Mouse (Mus musculus): ENCODE measurements at regions not wholly inside any gene's neighbourhood (a gene's known extent, or its start where the extent isn't known, plus 50 kb on each side); places are given as distances from the start of the nearest gene placed in this dataset.
A peak's percentile ranks its signal among the peaks of the same experiment; 100 is the strongest.

- Histone ChIP-seq H3K4me2 (ENCODE audit: low read depth, low read length) (no peak overlapping the region), H3K27ac (ENCODE audit: low read length) (no peak overlapping the region), H3K9ac (ENCODE audit: low read depth, low read length) (no peak overlapping the region), H3K4me1 (ENCODE audit: control insufficient read depth, insufficient read depth, low read length) (no peaks in the 10 kb centered on the region), H3K4me3 (ENCODE audit: low read length) (no peak overlapping the region), H3K27me3 (replicated peaks; ENCODE audit: control insufficient read depth, insufficient read depth, low read length) (no peaks in the 10 kb centered on the region), H3K9me3 (ENCODE audit: control insufficient read depth, low read length) (no peaks in the 10 kb centered on the region), H3K36me3 (ENCODE audit: control insufficient read depth, insufficient read depth, low read length) (no peaks in the 10 kb centered on the region)
- ATAC-seq = no peak
Measured at GRCm38 (mm10) chr16:70160539-70160938, 153.2 kb upstream of the Gbe1 start.

DNA sequence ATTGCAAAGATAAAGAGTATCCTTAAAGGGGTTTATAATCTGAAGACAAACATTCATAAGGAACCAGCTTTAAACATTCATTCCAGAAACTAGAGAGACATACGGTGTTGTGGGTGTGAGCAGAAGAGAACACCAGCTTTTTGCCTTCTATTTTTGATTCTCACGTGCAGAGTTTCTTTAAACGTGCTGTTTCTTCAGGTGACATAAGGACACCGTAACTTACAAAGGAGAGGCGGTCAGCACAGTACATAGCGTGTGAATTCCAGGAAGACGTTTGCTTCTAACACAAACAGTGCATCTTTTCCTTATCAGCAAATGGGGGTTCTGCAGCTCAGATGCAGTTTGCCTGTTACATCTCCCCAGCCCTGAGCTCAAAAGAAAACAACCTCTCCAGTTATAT, 138.6 kb upstream of the Gbe1 start:
- H3K4me2 ChIP-seq (ENCODE audit: low read depth, low read length) = no peak overlapping the region

GRCm38 (mm10) chr16:70178975-70179374, 134.8 kb upstream of the Gbe1 start:
- no peak overlapping the region for H3K9ac ChIP-seq (ENCODE audit: low read depth, low read length)
- H3K4me2 ChIP-seq (ENCODE audit: low read depth, low read length) = no peak overlapping the region
- H3K27ac ChIP-seq (ENCODE audit: low read length) = no peak overlapping the region
- WGBS = 71% methylated on average over 7 of the region's 7 CpGs
- H3K4me1 ChIP-seq (ENCODE audit: control insufficient read depth, insufficient read depth, low read length) = no peaks in the 10 kb centered on the region
- no peaks in the 10 kb centered on the region for H3K9me3 ChIP-seq (ENCODE audit: control insufficient read depth, low read length)
- H3K36me3 ChIP-seq (ENCODE audit: control insufficient read depth, insufficient read depth, low read length) = no peaks in the 10 kb centered on the region
- no peak for ATAC-seq
- no peak overlapping the region for H3K4me3 ChIP-seq (ENCODE audit: low read length)
- H3K27me3 ChIP-seq (replicated peaks; ENCODE audit: control insufficient read depth, insufficient read depth, low read length) = no peaks in the 10 kb centered on the region

More for the DNA sequence above, 138.6 kb upstream of the Gbe1 start:
- Histone ChIP-seq H3K9me3 (ENCODE audit: control insufficient read depth, low read length) (no peaks in the 10 kb centered on the region), H3K36me3 (ENCODE audit: control insufficient read depth, insufficient read depth, low read length) (no peaks in the 10 kb centered on the region), H3K27ac (ENCODE audit: low read length) (no peak overlapping the region), H3K4me3 (ENCODE audit: low read length) (no peak overlapping the region), H3K27me3 (replicated peaks; ENCODE audit: control insufficient read depth, insufficient read depth, low read length) (no peaks in the 10 kb centered on the region), H3K4me1 (ENCODE audit: control insufficient read depth, insufficient read depth, low read length) (no peaks in the 10 kb centered on the region), H3K9ac (ENCODE audit: low read depth, low read length) (no peak overlapping the region)
- 27% methylated on average over 7 of the region's 7 CpGs for WGBS
- no peak for ATAC-seq

DNA sequence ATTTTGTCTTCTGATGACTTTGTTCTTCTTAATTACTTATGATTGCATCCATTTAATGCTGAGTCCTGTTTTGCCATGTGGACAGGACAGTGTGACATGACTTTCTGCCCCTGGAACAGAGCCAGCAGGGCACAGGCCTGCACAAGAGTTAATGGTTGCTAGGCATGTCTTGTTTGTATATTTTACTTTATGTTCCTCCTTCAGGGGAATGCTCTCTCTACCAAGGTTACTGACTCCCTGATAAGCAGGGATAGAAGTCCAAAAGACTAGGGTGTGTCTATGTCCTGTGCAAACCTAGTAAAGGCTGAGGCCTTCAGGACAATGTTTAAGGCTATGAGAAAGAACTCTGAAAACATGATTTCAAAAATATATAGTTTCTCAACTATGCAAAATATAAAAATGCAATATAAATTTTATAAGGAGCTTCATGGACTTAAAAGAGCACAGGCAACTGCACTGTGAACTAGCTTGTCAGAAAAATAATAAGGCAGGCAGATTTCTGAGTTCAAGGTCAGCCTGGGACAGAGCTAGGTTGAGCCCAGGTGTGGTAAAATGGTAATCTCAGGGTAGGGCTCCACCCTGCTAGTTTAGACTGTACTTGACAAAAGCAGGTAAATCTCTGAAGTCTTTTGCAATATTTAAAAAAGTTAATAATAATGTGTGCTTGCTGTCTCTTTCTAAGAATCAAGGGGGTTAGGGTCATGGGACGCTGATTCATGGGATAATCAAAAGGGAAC, 99.7 kb upstream of the Gbe1 start:
- Histone ChIP-seq H3K9ac (ENCODE audit: low read depth, low read length) (no peak overlapping the region), H3K9me3 (ENCODE audit: control insufficient read depth, low read length) (no peaks in the 10 kb centered on the region), H3K4me2 (ENCODE audit: low read depth, low read length) (no peak overlapping the region), H3K27ac (ENCODE audit: low read length) (peak overlapping the region; percentile 47), H3K36me3 (ENCODE audit: control insufficient read depth, insufficient read depth, low read length) (no peaks in the 10 kb centered on the region), H3K4me1 (ENCODE audit: control insufficient read depth, insufficient read depth, low read length) (peaks cover 6% of the 10 kb centered on the region), H3K27me3 (replicated peaks; ENCODE audit: control insufficient read depth, insufficient read depth, low read length) (no peaks in the 10 kb centered on the region), H3K4me3 (ENCODE audit: low read length) (no peak overlapping the region)
- 43% methylated on average over 1 of the region's 1 CpGs for WGBS
- ATAC-seq = peak; percentile 98

DNA sequence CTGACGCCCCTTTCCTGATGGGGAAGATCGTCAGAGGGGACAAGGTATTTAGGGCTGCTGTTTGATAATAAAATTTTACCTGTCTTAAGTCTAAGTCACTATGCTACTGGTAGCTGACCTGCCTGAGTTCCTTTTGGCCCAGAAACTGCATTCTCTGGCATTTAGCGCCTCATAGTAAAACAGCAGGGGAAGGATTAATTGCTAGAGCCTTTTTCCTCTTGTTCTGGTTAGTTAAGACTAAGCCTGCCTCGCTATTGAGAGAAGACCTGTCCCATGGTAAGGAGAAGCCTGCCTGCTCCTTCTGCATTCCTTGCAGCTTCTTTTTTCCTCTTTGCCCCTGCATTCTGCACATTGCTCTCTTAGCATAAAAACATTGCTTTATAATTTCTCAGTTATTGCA, 98.9 kb upstream of the Gbe1 start:
- Histone ChIP-seq H3K36me3 (ENCODE audit: control insufficient read depth, insufficient read depth, low read length) (no peaks in the 10 kb centered on the region), H3K27ac (ENCODE audit: low read length) (peak overlapping the region; percentile 47), H3K27me3 (replicated peaks; ENCODE audit: control insufficient read depth, insufficient read depth, low read length) (no peaks in the 10 kb centered on the region), H3K9ac (ENCODE audit: low read depth, low read length) (no peak overlapping the region), H3K4me2 (ENCODE audit: low read depth, low read length) (no peak overlapping the region), H3K9me3 (ENCODE audit: control insufficient read depth, low read length) (no peaks in the 10 kb centered on the region), H3K4me1 (ENCODE audit: control insufficient read depth, insufficient read depth, low read length) (peaks cover 6% of the 10 kb centered on the region), H3K4me3 (ENCODE audit: low read length) (no peak overlapping the region)
- ATAC-seq = no peak
- 14% methylated on average over 4 of the region's 4 CpGs for WGBS

GRCm38 (mm10) chr16:70227601-70228226, 86.0 kb upstream of the Gbe1 start:
- ATAC-seq = peak; percentile 49; the same call in 1 of the 2 replicates
- H3K4me1 ChIP-seq (ENCODE audit: control insufficient read depth, insufficient read depth, low read length) = no peaks in the 10 kb centered on the region
- no peak overlapping the region for H3K27ac ChIP-seq (ENCODE audit: low read length)
- no peaks in the 10 kb centered on the region for H3K27me3 ChIP-seq (replicated peaks; ENCODE audit: control insufficient read depth, insufficient read depth, low read length)
- H3K4me2 ChIP-seq (ENCODE audit: low read depth, low read length) = no peak overlapping the region
- H3K9ac ChIP-seq (ENCODE audit: low read depth, low read length) = no peak overlapping the region
- H3K9me3 ChIP-seq (ENCODE audit: control insufficient read depth, low read length) = no peaks in the 10 kb centered on the region
- 79% methylated on average over 9 of the region's 9 CpGs for WGBS
- H3K4me3 ChIP-seq (ENCODE audit: low read length) = no peak overlapping the region
- H3K36me3 ChIP-seq (ENCODE audit: control insufficient read depth, insufficient read depth, low read length) = no peaks in the 10 kb centered on the region

GRCm38 (mm10) chr16:70232706-70233105, 81.0 kb upstream of the Gbe1 start:
- no peak for ATAC-seq
- Histone ChIP-seq H3K27me3 (replicated peaks; ENCODE audit: control insufficient read depth, insufficient read depth, low read length) (no peaks in the 10 kb centered on the region), H3K4me3 (ENCODE audit: low read length) (no peak overlapping the region), H3K9me3 (ENCODE audit: control insufficient read depth, low read length) (no peaks in the 10 kb centered on the region), H3K36me3 (ENCODE audit: control insufficient read depth, insufficient read depth, low read length) (no peaks in the 10 kb centered on the region), H3K27ac (ENCODE audit: low read length) (no peak overlapping the region), H3K4me2 (ENCODE audit: low read depth, low read length) (no peak overlapping the region), H3K9ac (ENCODE audit: low read depth, low read length) (no peak overlapping the region), H3K4me1 (ENCODE audit: control insufficient read depth, insufficient read depth, low read length) (no peaks in the 10 kb centered on the region)
- 88% methylated on average over 9 of the region's 9 CpGs for WGBS

- no peak overlapping the region for H3K4me3 ChIP-seq (ENCODE audit: low read length)
- no peaks in the 10 kb centered on the region for H3K36me3 ChIP-seq (ENCODE audit: control insufficient read depth, insufficient read depth, low read length)
- H3K27me3 ChIP-seq (replicated peaks; ENCODE audit: control insufficient read depth, insufficient read depth, low read length) = no peaks in the 10 kb centered on the region
- H3K4me2 ChIP-seq (ENCODE audit: low read depth, low read length) = no peak overlapping the region
- ATAC-seq = no peak
- peaks cover 3% of the 10 kb centered on the region; the same call in 1 of the 2 replicates for H3K4me1 ChIP-seq (ENCODE audit: control insufficient read depth, insufficient read depth, low read length)
- WGBS = 90% methylated on average over 4 of the region's 4 CpGs
- no peak overlapping the region for H3K27ac ChIP-seq (ENCODE audit: low read length)
- no peaks in the 10 kb centered on the region for H3K9me3 ChIP-seq (ENCODE audit: control insufficient read depth, low read length)
- no peak overlapping the region for H3K9ac ChIP-seq (ENCODE audit: low read depth, low read length)
Measured at GRCm38 (mm10) chr16:70235189-70235588, 78.6 kb upstream of the Gbe1 start.

DNA sequence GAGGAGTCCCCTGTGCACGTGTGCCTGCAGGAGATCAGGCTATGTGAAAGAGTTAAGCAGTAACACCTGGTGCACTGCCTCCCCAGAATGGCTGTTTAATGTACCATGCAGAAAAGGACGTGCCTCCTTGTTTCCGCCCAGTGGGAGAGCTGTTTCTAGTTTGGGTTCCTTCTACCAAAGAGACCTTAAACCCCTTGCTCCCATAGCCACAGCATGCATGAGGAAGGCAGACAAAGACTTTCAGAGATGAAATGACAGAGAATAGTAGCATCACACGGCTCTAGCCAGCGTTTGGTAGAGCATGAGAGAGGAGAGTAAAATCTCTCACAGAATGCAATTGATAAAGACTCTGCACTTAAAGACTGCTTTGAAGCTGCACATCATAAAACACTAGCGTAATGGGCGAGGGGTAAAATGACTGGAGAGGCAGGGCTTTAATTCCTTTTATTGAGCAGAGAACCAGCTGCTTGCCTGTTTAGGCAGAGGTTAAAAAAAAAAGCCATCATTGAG, 74.3 kb upstream of the Gbe1 start:
- ATAC-seq = no peak; the same call in 1 of the 2 replicates
- no peak overlapping the region for H3K4me3 ChIP-seq (ENCODE audit: low read length)
- no peak overlapping the region for H3K4me2 ChIP-seq (ENCODE audit: low read depth, low read length)
- peaks cover 3% of the 10 kb centered on the region; the same call in 1 of the 2 replicates for H3K4me1 ChIP-seq (ENCODE audit: control insufficient read depth, insufficient read depth, low read length)
- WGBS = 33% methylated on average over 7 of the region's 7 CpGs
- H3K27ac ChIP-seq (ENCODE audit: low read length) = no peak overlapping the region
- no peaks in the 10 kb centered on the region for H3K27me3 ChIP-seq (replicated peaks; ENCODE audit: control insufficient read depth, insufficient read depth, low read length)
- no peak overlapping the region for H3K9ac ChIP-seq (ENCODE audit: low read depth, low read length)
- H3K9me3 ChIP-seq (ENCODE audit: control insufficient read depth, low read length) = no peaks in the 10 kb centered on the region
- H3K36me3 ChIP-seq (ENCODE audit: control insufficient read depth, insufficient read depth, low read length) = no peaks in the 10 kb centered on the region

Data from intestine, embryonic 16.5 days (tissue).